Mouse (Mus musculus) c-Kit-positive CD71-positive TER-119-negative erythroid progenitor cells, embryonic 14.5 days (primary cell): ENCODE data around the gene Clpsl2.
"Not testable (repeated sequence)": the region's sequence is repeated elsewhere in the genome, so short reads cannot be mapped to it uniquely, and the experiment has no call there.

Experiments
- DNase-seq: peaks from one replicate; pipeline ENCODE4 v3.0.0-alpha.2; 2013; ENCODE audit warnings: low read depth

Gene Clpsl2

DNA sequence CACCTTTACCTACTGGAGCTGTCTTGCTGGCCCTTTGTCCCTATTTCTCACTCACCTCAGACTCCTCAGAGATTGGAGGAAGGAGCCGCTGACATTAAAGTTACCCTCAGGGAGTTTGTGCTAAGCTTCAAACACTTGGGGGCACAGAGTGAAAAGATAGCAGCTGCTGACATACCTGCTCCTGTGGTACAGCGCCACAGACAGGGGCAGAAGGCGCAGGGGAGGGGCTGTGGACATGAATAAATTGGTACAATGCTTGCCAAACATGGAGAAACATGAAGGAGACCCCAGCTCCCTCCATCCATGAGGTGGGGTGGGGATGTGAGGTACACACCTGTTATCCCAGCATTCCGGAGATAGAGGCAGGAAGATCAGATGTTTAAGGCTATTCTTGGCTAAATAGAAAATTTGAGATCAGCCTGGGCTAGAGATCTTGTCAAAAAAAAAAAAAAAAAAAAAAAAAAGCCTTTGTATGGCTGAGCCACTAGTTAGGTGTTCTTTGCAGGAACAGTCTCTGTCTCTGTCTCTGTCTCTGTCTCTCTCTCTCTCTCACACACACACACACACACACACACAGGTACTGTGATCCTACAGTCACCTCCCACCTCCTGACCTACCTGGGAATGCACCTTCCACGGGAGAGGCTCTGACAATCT lies 28.0 kb upstream of the Clpsl2 start:
- DNase-seq = no peak

- DNase-seq = no peak
These were observed 27.3 kb upstream of the Clpsl2 start for GRCm38 (mm10) chr17:28521920-28522319.

- DNase-seq = peak; percentile 47
These were observed 26.4 kb upstream of the Clpsl2 start for GRCm38 (mm10) chr17:28522623-28523354.

DNA sequence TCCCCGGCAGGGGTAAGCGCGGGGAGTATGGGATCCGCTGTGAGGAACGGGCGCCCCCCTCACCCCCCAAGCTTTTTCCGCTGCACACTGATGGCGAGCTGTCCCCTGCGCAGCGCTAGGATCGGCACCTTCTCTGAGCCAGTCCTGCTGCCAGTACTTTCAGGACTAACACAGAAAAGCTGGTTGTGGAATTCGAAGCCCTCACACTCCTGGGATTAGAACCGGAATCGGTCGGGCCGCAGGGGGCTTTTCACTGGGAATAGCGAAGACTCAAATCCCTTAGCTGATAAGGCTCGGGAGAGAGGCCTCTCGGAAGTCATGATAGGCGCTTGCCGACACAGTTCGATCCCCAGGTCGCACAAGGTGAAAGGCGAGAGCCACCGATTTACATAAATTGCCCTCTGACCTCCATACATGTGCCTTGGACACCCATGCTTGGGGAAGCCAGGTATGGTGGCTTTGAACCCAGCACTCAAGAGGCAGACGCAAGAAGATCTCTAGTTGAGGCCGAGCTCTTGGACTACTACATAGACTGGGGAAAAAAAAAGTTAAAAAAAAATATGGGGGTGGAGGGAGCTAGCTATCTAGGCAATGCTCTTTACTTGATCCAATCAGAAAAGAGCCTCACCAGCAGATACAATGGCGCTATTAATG lies 25.7 kb upstream of the Clpsl2 start:
- no peak for DNase-seq

DNA sequence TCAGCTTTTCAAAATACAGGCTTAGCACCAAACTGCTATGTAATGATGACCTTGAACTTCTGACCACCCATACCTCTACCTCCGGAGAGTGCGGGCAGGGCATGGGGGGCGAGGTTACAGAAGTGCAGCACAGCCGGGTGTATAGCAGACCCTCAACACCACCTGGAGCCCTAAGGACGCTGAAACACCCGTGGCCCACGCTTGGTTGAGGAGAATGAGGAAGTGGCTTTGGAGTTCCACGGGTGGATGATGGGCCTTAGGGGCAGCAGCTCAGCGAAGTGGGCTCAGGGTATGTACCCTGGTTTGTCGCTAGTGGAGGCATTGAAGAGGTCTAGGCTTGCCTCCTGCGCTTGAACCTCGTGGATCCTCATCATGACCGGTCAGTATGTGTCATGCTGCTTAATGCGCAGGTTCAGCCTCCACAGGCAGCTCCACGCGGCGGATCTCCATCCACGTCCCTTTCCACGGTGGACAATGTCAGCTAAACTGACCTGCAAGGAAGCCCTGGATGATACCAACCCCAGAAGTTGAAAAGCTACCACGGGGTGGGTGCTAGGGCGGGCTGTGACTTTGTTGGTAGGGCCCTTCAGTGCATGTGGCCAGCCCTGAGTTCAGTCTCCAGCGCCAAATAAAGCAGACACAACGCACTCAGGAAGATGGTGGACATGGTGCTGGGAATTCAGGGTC lies 25.1 kb upstream of the Clpsl2 start:
- no peak for DNase-seq

GRCm38 (mm10) chr17:28524831-28525430 lies 24.3 kb upstream of the Clpsl2 start:
- no peak for DNase-seq

GRCm38 (mm10) chr17:28527184-28528042 lies 21.8 kb upstream of the Clpsl2 start:
- DNase-seq = no peak

GRCm38 (mm10) chr17:28528043-28528351 lies 21.2 kb upstream of the Clpsl2 start:
- peak; percentile 45 for DNase-seq

DNA sequence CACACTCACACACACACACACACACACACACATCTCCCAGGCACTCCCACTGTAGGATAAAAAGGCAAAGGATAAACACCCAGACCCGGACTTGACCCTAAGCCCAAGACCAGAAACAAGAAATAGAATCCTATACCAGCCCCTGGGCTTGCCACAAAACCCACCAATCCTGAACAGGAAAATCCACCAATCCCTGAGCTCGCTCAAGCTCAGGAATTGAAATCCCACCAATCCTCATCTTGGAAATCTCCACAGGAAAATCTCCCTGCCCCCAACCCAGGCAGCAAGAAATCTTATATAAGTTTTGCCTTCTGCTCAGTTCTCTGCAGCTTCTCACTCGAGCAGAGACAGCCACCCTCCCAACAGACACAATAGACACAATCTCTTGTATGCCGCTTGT lies 20.1 kb upstream of the Clpsl2 start:
- no peak for DNase-seq

DNA sequence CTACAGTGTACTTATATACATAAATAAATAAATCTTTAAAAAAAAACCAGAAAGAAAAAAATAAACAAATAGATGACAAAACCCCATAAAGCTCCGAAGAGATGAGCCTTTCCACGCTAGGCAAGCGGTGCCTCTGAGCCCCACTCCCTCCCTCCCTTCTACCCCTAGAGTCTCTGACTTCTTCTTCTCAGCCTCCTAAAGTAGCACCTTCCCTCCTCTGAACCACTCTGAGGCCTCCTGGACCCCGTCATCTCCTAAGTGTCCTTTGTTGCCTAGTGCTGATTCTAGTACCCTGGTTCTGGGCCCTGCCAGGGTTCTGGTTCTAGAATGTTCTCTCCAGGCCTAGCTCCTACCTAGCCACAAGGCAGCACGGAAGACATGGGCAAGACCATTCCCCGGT lies 18.7 kb upstream of the Clpsl2 start, which contains the start of gene Armc12:
Gene Armc12, plus strand, starts transcription at position 301 of the 400 bp plus-strand sequence.
- DNase-seq = no peak

DNA sequence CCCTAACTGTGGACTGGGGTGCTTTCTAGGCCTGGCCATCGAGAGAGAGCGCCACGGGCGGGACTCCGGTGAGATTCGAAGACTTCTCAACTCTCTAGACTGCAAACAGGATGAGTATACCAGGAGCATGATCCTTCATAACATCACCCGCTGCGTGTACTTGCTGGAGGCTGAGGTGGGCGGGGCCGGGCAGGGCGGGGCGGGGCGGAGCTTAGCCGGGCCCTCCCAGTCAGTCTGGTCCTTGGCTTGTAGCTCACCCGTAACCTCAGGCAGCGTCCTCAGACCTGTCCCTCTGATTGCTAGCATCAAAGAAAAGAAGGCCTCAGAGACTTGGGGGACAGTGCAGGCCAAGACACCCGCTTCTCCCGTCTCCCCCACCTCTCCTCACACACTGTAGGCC lies 17.3 kb upstream of the Clpsl2 start:
- DNase-seq = no peak

DNA sequence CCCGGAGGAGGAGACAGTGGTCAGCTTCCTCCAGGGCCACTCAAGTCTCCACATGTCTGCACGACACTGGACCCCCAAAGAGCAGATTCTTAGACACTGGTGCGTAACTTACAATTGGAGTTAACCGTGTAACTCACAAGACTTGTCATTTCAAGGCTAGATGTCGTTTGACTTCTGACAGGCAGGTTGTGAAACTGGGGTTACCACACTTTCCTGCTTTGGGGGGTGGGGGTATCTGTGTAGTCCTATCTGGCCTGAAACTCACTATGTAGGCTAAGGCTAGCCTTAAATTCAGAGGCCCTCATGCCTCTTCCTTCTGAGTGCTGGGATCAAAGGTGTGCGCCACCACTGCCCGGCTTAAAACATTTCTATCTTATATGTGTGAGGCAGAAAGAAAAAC lies 16.7 kb upstream of the Clpsl2 start:
- no peak for DNase-seq

- no peak for DNase-seq
These were observed 15.9 kb upstream of the Clpsl2 start for GRCm38 (mm10) chr17:28533327-28533726.

GRCm38 (mm10) chr17:28537881-28538280 lies 11.3 kb upstream of the Clpsl2 start:
- DNase-seq = no peak

- DNase-seq = no peak
These were observed 2.3 kb upstream of the Clpsl2 start for GRCm38 (mm10) chr17:28546925-28547324.

DNA sequence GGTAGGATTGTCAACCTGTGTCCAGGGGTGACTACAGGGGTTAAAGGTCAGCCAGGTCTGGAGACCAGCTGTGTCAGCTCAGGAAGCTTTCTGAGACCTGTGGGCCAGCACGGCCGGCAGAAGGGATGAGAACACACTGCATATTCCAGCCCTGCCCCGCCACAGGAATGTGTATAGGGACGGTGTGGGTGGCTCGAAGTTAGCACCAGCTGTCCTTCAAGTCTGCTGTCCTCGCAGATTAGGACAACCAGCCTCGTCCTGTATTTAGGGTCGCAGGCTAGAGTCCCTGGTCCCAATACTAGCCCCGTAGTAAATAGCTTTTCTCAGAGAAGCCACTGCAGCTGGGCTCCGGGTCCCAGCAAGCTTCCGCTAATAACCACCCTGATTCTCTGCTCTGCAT lies 661 bp upstream of the Clpsl2 start:
- DNase-seq = no peak

- DNase-seq = peak; percentile 22
These were observed 4.0 kb downstream of the Clpsl2 start for GRCm38 (mm10) chr17:28553040-28553793.

DNA sequence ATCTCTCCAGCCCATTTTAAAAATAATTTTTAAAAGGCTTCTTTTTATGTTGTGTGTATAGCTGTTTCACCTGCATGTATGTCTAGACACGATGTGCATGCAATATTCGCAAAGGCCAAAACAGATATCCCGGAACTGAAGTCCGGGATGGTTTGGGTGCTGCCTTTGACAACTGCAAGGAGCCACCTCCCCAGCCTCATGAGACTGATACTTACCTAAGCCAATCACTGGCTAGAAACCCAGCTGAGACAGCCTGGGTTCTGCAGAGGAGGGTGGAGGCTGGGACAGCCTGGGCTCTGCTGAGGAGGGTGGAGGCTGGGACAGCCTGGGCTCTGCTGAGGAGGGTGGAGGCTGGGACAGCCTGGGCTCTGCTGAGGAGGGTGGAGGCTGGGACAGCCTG lies 4.8 kb downstream of the Clpsl2 start:
- not testable (repeated sequence) for DNase-seq

DNA sequence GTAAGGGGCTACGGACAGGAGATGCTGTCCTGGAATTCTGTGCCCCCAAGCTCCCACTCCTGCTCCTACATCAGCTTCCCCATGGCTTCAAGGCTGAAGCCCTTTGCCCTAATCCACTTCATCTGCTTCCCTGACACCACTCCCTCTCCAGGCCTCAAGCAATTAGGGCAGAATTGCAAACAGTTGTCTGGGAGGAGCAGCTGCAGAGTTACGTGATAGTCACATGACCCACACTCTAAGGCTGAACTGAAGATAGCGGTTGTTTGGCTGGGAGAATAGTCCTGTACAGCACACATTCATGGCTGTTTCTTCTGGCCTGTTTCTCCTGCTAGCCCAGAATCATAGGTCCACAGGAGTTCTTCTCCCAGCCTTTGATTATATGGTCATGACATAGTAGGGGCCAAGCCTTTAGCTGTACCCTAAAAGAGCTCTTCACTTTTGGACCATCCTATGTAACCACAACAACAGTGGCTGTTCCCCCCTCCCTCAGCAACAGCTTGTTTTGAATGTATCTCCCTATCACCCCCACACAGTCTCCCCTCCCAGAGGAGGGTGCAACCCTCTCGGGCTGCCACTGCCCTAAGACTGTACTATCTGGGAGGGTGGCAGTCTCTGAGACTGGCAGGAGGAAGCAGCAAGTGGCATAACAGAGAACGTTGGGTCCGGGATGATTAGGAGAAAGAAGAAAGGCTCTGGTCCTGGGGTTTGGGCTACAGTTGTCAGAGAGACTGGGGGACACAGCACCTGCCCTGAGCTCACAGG lies 7.6 kb downstream of the Clpsl2 start:
- DNase-seq = peak; percentile 19

DNA sequence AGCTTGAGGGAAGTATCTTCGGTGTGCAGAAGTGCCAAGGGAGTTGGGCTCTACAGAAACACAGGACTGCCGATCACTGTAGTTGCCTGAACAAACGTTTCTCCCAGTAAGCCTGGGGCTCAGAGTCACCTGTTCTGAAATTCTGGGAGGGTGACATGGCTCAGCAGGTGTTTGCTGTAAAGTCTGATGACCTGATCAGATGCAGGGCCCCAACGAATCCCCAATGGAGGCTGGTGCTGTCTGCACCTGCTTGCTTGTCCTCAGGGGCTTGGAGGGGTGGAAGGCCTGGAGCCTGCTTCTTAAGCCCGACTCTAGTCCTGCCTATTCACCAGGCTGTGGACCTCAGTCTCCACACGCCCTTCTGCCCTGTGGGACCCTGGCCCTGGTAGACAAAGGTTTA lies 8.6 kb downstream of the Clpsl2 start:
- no peak for DNase-seq
